Mouse (Mus musculus): ENCODE results near the gene Pank3. TPM values are rescaled to one million over a fixed set of nuclear protein-coding genes. Genes with fewer than 3 reads are reported as not detected.

Pank3 gene
- polyA plus RNA-seq, 1 experiment from 2014 or later, result 13.1 TPM

- no peaks in the 10 kb centered on the region for H3K36me3 ChIP-seq (ENCODE audit: control insufficient read depth, insufficient read depth, low read length)
- no peak overlapping the region for H3K4me2 ChIP-seq
- no peak overlapping the region for H3K9ac ChIP-seq (ENCODE audit: low read depth, low read length)
- ATAC-seq (replicated peaks; ENCODE audit: insufficient number of reproducible peaks, low FRiP score, low TSS enrichment), result no peak
- no peak overlapping the region for H3K27ac ChIP-seq (ENCODE audit: low read depth, low read length)
- H3K4me3 ChIP-seq (ENCODE audit: low read depth, low read length), result no peak overlapping the region
- WGBS (ENCODE audit: insufficient replicate concordance), result 91% methylated on average over 5 of the region's 5 CpGs
- no peaks in the 10 kb centered on the region for H3K9me3 ChIP-seq (replicated peaks; ENCODE audit: control insufficient read depth, low read length)
- 0 out of 2 replicates have a peak, but pooled peaks cover 2% of the 10 kb centered on the region for H3K27me3 ChIP-seq (ENCODE audit: control insufficient read depth, insufficient read depth, low read length)
- no peaks in the 10 kb centered on the region; the same call in 1 of the 2 replicates for H3K4me1 ChIP-seq (ENCODE audit: control insufficient read depth, insufficient read depth, low read length)
Observed at GRCm38 (mm10) chr11:35766845-35767244, 2.4 kb upstream of the Pank3 start.

- Histone ChIP-seq H3K4me3 (ENCODE audit: low read depth, low read length) (peak overlapping the region; percentile 73), H3K27ac (ENCODE audit: low read depth, low read length) (peak overlapping the region; percentile 95), H3K9me3 (replicated peaks; ENCODE audit: control insufficient read depth, low read length) (no peaks in the 10 kb centered on the region), H3K36me3 (ENCODE audit: control insufficient read depth, insufficient read depth, low read length) (no peaks in the 10 kb centered on the region), H3K4me1 (ENCODE audit: control insufficient read depth, insufficient read depth, low read length) (no peaks in the 10 kb centered on the region; the same call in 1 of the 2 replicates), H3K9ac (ENCODE audit: low read depth, low read length) (peak overlapping the region; percentile 95), H3K4me2 (peak overlapping the region; percentile 87), H3K27me3 (ENCODE audit: control insufficient read depth, insufficient read depth, low read length) (0 out of 2 replicates have a peak, but pooled peaks cover 2% of the 10 kb centered on the region)
- peak; percentile 90 for ATAC-seq (replicated peaks; ENCODE audit: insufficient number of reproducible peaks, low FRiP score, low TSS enrichment)
- whole genome bisulfite sequencing (ENCODE audit: insufficient replicate concordance), result under 1% methylated on average over 35 of the region's 41 CpGs
Observed at GRCm38 (mm10) chr11:35769746-35770437, 608 bp downstream of the Pank3 start.

GRCm38 (mm10) chr11:35770741-35771504 lies 1.6 kb downstream of the Pank3 start:
- H3K4me1 ChIP-seq (ENCODE audit: control insufficient read depth, insufficient read depth, low read length), result no peaks in the 10 kb centered on the region; the same call in 1 of the 2 replicates
- H3K9me3 ChIP-seq (replicated peaks; ENCODE audit: control insufficient read depth, low read length), result no peaks in the 10 kb centered on the region
- no peaks in the 10 kb centered on the region for H3K36me3 ChIP-seq (ENCODE audit: control insufficient read depth, insufficient read depth, low read length)
- peak overlapping the region; percentile 87 for H3K4me2 ChIP-seq
- ATAC-seq (replicated peaks; ENCODE audit: insufficient number of reproducible peaks, low FRiP score, low TSS enrichment), result no peak
- H3K4me3 ChIP-seq (ENCODE audit: low read depth, low read length), result peak overlapping the region; percentile 73
- H3K27me3 ChIP-seq (ENCODE audit: control insufficient read depth, insufficient read depth, low read length), result 0 out of 2 replicates have a peak, but pooled peaks cover under 1% of the 10 kb centered on the region
- peak overlapping the region; percentile 95 for H3K9ac ChIP-seq (ENCODE audit: low read depth, low read length)
- WGBS (ENCODE audit: insufficient replicate concordance), result 59% methylated on average over 9 of the region's 9 CpGs
- H3K27ac ChIP-seq (ENCODE audit: low read depth, low read length), result no peak overlapping the region

- 99% methylated on average over 3 of the region's 3 CpGs for WGBS (ENCODE audit: insufficient replicate concordance)
- Histone ChIP-seq H3K9me3 (replicated peaks; ENCODE audit: control insufficient read depth, low read length) (no peaks in the 10 kb centered on the region), H3K27ac (ENCODE audit: low read depth, low read length) (no peak overlapping the region), H3K27me3 (ENCODE audit: control insufficient read depth, insufficient read depth, low read length) (no peaks in the 10 kb centered on the region), H3K4me2 (no peak overlapping the region), H3K4me1 (ENCODE audit: control insufficient read depth, insufficient read depth, low read length) (no peaks in the 10 kb centered on the region; the same call in 1 of the 2 replicates), H3K4me3 (ENCODE audit: low read depth, low read length) (no peak overlapping the region), H3K9ac (ENCODE audit: low read depth, low read length) (no peak overlapping the region), H3K36me3 (ENCODE audit: control insufficient read depth, insufficient read depth, low read length) (peaks cover 18% of the 10 kb centered on the region)
- ATAC-seq (replicated peaks; ENCODE audit: insufficient number of reproducible peaks, low FRiP score, low TSS enrichment), result no peak
Observed at GRCm38 (mm10) chr11:35775606-35776005, 6.3 kb downstream of the Pank3 start.

- no peaks in the 10 kb centered on the region; the same call in 1 of the 2 replicates for H3K4me1 ChIP-seq (ENCODE audit: control insufficient read depth, insufficient read depth, low read length)
- ATAC-seq (replicated peaks; ENCODE audit: insufficient number of reproducible peaks, low FRiP score, low TSS enrichment), result no peak
- WGBS (ENCODE audit: insufficient replicate concordance), result 91% methylated on average over 3 of the region's 3 CpGs
- no peak overlapping the region for H3K4me2 ChIP-seq
- no peaks in the 10 kb centered on the region for H3K27me3 ChIP-seq (ENCODE audit: control insufficient read depth, insufficient read depth, low read length)
- no peak overlapping the region for H3K9ac ChIP-seq (ENCODE audit: low read depth, low read length)
- H3K9me3 ChIP-seq (replicated peaks; ENCODE audit: control insufficient read depth, low read length), result no peaks in the 10 kb centered on the region
- H3K27ac ChIP-seq (ENCODE audit: low read depth, low read length), result no peak overlapping the region
- H3K4me3 ChIP-seq (ENCODE audit: low read depth, low read length), result no peak overlapping the region
- H3K36me3 ChIP-seq (ENCODE audit: control insufficient read depth, insufficient read depth, low read length), result peaks cover 18% of the 10 kb centered on the region
Observed at GRCm38 (mm10) chr11:35776452-35776851, 7.2 kb downstream of the Pank3 start.

GRCm38 (mm10) chr11:35780336-35780735 lies 11.1 kb downstream of the Pank3 start:
- peaks cover 45% of the 10 kb centered on the region for H3K36me3 ChIP-seq (ENCODE audit: control insufficient read depth, insufficient read depth, low read length)

GRCm38 (mm10) chr11:35782444-35782843 lies 13.2 kb downstream of the Pank3 start:
- no peak overlapping the region for H3K27ac ChIP-seq (ENCODE audit: low read depth, low read length)
- over 99% methylated on average over 3 of the region's 3 CpGs for WGBS (ENCODE audit: insufficient replicate concordance)
- no peaks in the 10 kb centered on the region for H3K27me3 ChIP-seq (ENCODE audit: control insufficient read depth, insufficient read depth, low read length)
- H3K36me3 ChIP-seq (ENCODE audit: control insufficient read depth, insufficient read depth, low read length), result peaks cover 40% of the 10 kb centered on the region
- ATAC-seq (replicated peaks; ENCODE audit: insufficient number of reproducible peaks, low FRiP score, low TSS enrichment), result no peak
- no peaks in the 10 kb centered on the region for H3K4me1 ChIP-seq (ENCODE audit: control insufficient read depth, insufficient read depth, low read length)
- H3K4me2 ChIP-seq, result no peak overlapping the region
- no peak overlapping the region for H3K4me3 ChIP-seq (ENCODE audit: low read depth, low read length)
- H3K9ac ChIP-seq (ENCODE audit: low read depth, low read length), result no peak overlapping the region
- no peaks in the 10 kb centered on the region for H3K9me3 ChIP-seq (replicated peaks; ENCODE audit: control insufficient read depth, low read length)

More at GRCm38 (mm10) chr11:35780336-35780735, 11.1 kb downstream of the Pank3 start:
- 90% methylated on average over 3 of the region's 3 CpGs for WGBS (ENCODE audit: insufficient replicate concordance)
- Histone ChIP-seq H3K27ac (ENCODE audit: low read depth, low read length) (no peak overlapping the region), H3K9me3 (replicated peaks; ENCODE audit: control insufficient read depth, low read length) (no peaks in the 10 kb centered on the region), H3K4me2 (no peak overlapping the region), H3K4me1 (ENCODE audit: control insufficient read depth, insufficient read depth, low read length) (no peaks in the 10 kb centered on the region), H3K4me3 (ENCODE audit: low read depth, low read length) (no peak overlapping the region), H3K9ac (ENCODE audit: low read depth, low read length) (no peak overlapping the region), H3K27me3 (ENCODE audit: control insufficient read depth, insufficient read depth, low read length) (no peaks in the 10 kb centered on the region)
- no peak for ATAC-seq (replicated peaks; ENCODE audit: insufficient number of reproducible peaks, low FRiP score, low TSS enrichment)

GRCm38 (mm10) chr11:35783038-35783437 lies 13.8 kb downstream of the Pank3 start:
- WGBS (ENCODE audit: insufficient replicate concordance), result 93% methylated on average over 5 of the region's 5 CpGs
- no peak for ATAC-seq (replicated peaks; ENCODE audit: insufficient number of reproducible peaks, low FRiP score, low TSS enrichment)
- H3K27ac ChIP-seq (ENCODE audit: low read depth, low read length), result no peak overlapping the region
- H3K27me3 ChIP-seq (ENCODE audit: control insufficient read depth, insufficient read depth, low read length), result no peaks in the 10 kb centered on the region
- H3K9me3 ChIP-seq (replicated peaks; ENCODE audit: control insufficient read depth, low read length), result no peaks in the 10 kb centered on the region
- H3K36me3 ChIP-seq (ENCODE audit: control insufficient read depth, insufficient read depth, low read length), result peaks cover 37% of the 10 kb centered on the region
- H3K4me3 ChIP-seq (ENCODE audit: low read depth, low read length), result no peak overlapping the region
- no peak overlapping the region for H3K4me2 ChIP-seq
- no peak overlapping the region for H3K9ac ChIP-seq (ENCODE audit: low read depth, low read length)
- no peaks in the 10 kb centered on the region for H3K4me1 ChIP-seq (ENCODE audit: control insufficient read depth, insufficient read depth, low read length)
